Mouse (Mus musculus): ENCODE measurements around the gene Gzmm.

The Gzmm gene

DNA sequence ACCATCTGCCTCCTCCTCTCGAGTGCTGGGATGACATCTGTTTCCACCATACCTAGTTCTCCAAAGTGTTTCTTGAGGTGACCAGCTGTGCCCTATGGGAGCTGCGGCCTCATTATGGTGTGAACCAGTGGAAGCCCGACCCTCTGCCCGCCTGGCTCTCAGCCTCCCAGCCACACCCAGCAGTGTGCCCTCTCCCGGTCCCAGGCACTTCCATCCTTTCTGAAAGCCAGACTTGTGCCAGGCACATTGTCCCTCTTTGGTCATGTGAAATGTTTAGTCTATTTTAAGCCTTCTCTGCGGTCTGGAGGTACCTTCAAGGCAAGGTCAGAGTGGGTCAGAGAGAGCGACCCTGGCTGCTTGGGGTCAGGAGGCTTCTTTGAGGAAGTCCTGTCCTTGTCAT, 34.9 kb downstream of the Gzmm start:
- DNase-seq (ENCODE audit: low read depth, low spot score), result no peak

DNA sequence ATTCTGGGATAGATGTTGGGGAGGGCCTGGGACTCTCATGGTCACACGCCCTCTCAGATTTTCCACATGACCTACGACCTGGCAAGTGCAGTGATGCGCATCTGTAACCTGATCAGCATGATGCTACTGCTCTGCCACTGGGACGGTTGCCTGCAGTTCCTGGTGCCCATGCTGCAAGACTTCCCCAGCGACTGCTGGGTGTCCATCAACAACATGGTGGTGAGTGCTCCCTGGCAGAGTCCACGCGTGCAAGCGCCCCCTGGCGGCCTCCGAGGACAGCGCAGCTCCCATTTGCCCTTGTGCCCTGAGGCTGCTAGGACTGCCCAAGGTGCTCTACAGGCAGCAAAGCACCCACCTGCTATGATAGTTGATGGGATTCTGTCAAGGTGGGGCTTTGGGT, 37.3 kb downstream of the Gzmm start:
- peak; percentile 58 for DNase-seq (ENCODE audit: low read depth, low spot score)

DNA sequence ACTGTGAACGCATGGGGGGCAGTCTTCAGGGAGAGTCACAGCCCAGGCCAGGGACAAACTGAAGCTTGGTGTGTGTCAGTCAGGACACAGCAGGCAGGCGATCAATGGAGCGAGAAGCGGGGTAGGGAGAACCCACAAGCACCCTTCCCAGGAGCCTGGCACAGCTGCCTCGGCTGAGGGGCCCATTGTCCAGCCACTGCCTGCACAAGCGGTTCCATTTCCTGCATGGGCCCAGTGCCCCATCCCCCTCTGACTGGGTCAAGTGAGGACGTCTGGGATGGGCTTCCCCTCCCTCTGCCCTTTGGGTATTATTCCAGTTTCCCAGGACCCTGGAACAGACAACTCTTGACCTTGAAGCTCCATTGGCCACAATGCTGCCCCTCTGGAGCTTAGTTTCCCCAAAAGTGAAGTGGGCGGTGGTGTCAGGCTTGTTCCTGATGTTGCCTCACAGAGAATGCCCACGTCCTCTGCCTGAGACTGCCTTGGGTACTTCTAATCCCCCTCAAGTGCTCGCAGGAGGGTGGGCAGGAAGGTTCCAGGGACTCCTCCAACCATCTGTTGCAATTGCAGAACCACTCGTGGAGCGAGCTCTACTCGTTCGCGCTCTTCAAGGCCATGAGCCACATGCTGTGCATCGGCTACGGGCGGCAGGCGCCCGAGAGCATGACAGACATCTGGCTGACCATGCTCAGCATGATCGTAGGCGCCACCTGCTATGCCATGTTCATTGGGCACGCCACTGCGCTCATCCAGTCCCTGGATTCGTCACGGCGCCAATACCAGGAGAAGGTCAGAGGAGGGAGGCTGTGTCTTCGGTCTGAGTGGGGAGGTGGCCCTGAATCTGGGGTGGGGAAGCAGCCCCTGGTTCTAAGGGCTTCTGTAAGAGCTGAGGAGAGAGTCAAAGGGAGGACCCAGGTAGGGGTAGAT, 39.8 kb downstream of the Gzmm start:
- DNase-seq (ENCODE audit: low read depth, low spot score), result no peak

DNA sequence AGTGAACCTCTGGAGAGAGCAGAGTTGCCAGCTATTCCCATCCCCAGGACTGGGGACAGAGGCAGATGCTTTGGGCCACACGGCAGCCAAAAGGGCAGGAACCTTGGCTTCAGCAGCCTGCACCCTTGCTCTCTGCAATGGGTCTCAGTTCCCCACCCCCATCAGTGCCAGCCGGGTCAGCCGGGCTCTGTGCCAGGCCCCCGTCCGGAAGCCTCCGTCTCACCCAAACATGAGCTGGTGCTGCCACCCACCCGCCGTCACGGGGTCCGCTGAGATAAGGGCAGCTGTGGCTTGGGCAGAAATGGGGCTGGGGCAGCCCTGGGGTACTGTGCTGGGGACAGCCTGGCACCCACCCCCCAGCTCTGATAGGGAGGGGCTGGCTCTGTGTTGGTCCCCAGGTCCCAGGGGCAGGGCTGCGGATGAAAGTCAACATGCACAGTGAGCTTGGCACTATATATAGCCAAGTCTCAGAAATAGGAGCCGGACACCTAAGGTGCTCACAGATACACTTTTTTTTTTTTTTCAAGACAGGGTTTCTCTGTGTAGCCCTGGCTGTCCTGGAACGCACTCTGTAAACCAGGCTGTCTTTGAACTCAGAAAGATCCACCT, 40.6 kb downstream of the Gzmm start:
- no peak for DNase-seq (ENCODE audit: low read depth, low spot score)

DNA sequence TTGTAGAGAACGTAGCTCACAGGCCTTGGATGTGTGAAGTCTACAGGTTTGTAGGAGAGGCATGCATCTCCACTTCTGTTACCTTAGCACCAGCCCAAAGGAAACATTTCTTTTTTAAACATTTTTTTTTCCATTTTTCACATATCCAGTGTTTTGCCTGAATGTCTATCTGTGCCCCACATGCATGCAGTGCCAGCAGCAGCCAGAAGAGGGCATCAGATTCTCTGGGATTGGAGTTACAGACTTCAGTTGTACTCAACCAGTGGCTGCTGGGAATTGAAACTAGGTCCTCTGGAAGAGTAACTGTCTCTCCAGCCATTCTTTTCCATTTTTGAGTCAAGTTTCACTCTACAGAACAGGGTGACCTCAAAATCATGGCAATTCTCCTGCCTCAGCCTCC, 43.7 kb downstream of the Gzmm start:
- DNase-seq (ENCODE audit: low read depth, low spot score), result no peak

DNA sequence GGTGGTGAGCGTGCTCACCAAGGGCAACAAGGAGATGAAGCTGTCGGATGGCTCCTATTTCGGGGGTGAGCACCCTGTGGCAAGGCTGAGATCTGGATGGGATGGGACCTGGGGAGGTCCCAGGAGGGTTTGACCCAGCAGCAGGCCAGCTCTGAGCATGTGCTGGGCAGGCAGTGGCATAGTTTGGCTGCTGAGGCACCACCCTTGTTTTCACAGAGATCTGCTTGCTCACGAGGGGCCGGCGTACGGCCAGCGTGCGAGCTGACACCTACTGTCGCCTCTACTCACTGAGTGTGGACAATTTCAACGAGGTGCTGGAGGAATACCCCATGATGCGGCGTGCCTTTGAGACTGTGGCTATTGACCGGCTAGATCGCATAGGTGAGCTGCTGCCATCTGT, 45.0 kb downstream of the Gzmm start:
- no peak for DNase-seq (ENCODE audit: low read depth, low spot score)

DNA sequence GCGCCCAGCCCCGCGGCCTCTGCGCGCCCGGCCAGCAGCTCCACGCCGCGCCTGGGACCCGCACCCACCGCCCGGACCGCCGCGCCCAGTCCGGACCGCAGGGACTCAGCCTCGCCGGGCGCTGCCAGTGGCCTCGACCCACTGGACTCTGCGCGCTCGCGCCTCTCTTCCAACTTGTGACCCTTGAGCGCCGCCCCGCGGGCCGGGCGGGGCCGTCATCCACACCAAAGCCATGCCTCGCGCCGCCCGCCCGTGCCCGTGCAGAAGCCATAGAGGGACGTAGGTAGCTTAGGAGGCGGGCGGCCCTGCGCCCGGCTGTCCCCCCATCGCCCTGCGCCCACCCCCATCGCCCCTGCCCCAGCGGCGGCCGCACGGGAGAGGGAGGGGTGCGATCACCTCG, 46.5 kb downstream of the Gzmm start:
- DNase-seq (ENCODE audit: low read depth, low spot score), result no peak

DNA sequence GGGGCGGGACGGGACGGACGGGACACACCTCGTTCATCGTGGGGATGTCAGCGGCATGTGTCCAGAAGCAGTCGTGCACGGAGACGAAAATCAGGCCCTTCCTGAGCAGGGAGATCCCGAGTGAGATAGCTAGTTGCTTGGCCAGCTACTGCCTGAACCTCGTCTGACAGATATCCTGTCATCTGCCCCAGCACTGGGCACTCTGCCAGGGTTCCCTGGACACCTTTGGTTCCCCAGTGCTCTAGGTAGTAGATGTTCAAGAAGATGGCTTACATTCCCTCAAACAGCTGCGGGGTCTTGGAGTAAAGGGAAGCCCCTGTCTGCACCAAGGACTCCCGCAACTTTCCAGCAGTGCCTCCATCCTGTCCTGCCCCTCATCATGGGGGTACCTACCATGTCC, 47.9 kb downstream of the Gzmm start:
- DNase-seq (ENCODE audit: low read depth, low spot score), result no peak

DNA sequence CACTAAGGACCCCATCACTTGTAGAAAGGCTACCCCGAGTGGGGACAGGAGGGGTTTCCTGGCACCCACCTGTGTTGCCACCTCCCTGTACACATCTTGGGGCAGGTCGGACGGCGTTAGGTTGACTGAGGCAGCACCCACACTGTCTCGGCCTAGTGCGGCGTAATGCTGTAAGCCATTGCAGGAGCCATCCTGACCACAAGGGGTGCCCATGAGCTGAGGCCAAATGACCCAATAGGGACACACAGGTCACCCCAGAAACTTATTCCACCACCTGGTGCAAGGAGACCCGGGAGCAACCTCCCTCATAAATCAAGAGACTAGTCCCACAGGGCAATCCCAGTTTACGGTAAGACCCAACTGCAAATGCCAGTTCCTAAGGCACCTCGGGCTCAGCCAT, 49.4 kb downstream of the Gzmm start:
- DNase-seq (ENCODE audit: low read depth, low spot score), result no peak

DNA sequence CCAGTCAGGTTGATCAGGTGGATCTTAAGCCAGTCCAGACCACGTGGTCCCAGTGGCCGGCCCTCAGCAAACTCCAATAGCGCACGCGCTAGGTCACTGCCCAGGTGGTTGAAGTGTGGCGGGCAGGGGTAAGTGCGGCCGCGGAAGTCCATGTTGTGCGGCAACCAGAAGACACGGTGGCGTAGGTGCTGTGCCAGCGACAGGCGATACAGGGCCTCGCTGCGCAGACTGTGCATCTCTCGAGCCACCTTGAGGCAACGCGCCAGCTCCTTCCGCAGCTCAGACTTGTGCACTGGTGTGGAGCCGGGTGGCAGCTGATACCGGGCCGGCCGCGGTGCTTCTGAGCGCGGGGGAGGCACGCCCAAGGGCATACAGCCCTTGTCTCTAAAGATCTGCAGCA, 50.4 kb downstream of the Gzmm start:
- no peak for DNase-seq (ENCODE audit: low read depth, low spot score)

DNA sequence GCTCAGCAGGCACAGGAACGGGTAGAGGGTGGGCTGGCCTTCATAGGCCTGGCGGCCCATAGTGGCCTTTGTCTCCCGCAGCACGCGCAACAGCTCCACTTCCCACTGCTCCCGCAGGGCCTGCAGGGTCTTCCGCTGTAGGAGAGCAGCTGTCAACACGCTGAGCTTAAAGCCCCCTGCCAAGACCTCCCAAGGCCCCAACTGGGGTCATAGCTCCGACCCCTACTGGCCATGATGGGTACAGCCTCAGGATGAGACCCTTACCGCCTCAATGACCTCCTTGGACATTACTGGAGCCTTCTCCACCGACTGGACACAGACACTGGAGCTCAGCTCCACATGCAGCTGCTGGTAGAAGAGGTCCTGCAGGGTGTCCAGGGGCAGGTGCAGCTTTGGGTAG, 52.0 kb downstream of the Gzmm start:
- DNase-seq (ENCODE audit: low read depth, low spot score), result no peak

DNA sequence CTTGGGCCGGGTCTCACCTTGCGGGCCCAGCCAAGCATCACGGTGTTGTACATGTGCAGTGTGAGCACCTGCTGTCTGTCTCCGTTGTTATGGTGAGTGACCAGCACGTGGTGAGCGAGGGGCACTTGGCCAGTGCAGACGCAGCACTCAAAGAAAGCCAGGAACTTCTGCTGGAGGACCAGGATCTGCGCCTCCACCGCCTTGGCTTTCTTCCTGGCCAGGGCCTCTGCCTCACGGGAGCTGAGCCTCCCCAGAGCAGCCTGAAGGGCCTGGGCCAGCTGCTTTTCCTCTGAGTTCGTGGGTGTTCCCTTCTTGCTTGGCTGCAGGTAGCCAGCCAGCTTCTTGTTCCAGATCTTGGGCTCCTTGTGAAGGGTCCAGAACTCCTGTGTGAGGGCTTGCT, 54.3 kb downstream of the Gzmm start:
- DNase-seq (ENCODE audit: low read depth, low spot score), result no peak

DNA sequence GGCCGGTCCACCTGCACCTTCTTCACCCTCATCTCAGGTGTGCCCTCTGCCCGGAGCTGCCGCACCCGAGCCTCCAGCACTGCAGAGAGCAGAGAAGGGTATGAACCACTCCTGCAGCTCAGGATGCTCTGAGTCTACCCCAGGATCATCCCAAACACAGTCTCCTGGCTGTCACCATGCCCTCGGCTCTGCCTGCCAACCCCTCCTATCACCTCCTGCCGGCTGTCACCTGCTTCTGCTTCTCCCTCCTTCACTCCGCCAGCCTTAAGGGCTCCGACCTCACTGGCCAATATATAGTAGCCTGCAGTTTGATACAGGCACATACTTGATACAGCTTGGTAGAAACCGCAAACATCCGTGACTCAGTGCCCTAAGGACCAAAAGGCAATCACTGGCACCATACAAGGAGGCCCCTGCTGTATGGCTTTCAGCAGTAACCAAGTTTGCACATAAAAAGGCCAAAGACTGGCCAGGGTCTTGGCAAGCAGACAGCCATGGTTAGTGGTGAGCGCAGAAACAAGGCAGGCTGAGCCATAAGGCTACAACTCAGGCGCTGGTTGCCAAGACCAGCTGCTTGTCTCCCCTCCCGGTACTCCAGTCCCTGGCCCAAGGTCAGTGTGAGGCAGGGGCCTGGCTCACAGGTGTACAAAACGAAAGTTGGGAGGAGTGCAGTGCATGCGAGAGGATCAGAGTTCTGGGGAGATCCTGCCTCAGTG, 55.0 kb downstream of the Gzmm start:
- DNase-seq (ENCODE audit: low read depth, low spot score), result no peak
